Mouse (Mus musculus): ENCODE measurements around the gene Sntg2.

DNA sequence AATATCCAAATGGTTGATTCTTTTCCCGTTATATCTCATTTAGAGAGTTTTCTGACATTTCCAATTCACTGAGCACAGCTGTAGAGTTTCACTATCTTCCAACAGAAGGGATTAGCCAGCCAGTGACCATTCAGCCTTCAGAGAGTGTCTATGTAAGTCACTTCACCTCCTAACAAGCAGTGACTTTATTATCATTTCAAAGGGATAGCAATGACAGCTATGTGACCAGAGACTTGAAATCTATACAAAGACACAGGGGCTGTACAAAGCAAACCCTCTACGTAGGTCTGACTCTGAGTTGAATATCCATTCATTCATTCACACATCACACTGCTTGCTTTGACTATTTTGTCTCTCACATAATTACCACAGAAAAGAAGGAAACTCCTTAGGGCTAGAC is 138.2 kb downstream of the Sntg2 start:
- TF ChIP-seq CEBPB (IDR thresholded peaks at IDR 0.05; ENCODE audit: insufficient read depth, poor library complexity, severe bottlenecking) (no peak), POLR2A (IDR thresholded peaks at IDR 0.05; ENCODE audit: insufficient read length, low read depth) (no peak), MYOG (IDR thresholded peaks at IDR 0.05; ENCODE audit: control insufficient read depth in 1 of 3, insufficient read depth in 1 of 3, insufficient read length in 2 of 3, low read depth in 2 of 3) (no peak)

All from myocyte (in vitro differentiated cells).